Mouse (Mus musculus): ENCODE measurements around the gene Gab3.

Gab3 gene

GRCm38 (mm10) chrX:75084774-75085508 lies at the start of gene Gab3:
Gene Gab3, minus strand, starts transcription at chrX:75085458.
- in situ Hi-C loops (cut with MboI, MseI), result loop anchor here (5.0 kb wide), 1 partner anchor 1512 kb away; no protein-coding TSS in a partner anchor

- in situ Hi-C loops (cut with MboI, MseI), result no loop called here
Observed at GRCm38 (mm10) chrX:75130467-75131160, 45.4 kb upstream of the Gab3 start, which contains the start of gene Mpp1. Gene Mpp1, minus strand, starts transcription at chrX:75131016.

GRCm38 (mm10) chrX:75129474-75129873 lies 44.2 kb upstream of the Gab3 start:
- in situ Hi-C loops (cut with MboI, MseI), result no loop called here

- in situ Hi-C loops (cut with MboI, MseI), result no loop called here
Observed at GRCm38 (mm10) chrX:75128333-75128980, 43.2 kb upstream of the Gab3 start.

- in situ Hi-C loops (cut with MboI, MseI), result no loop called here
Observed at GRCm38 (mm10) chrX:75126893-75127292, 41.6 kb upstream of the Gab3 start.

- in situ Hi-C loops (cut with MboI, MseI), result no loop called here
Observed at GRCm38 (mm10) chrX:75125606-75126005, 40.3 kb upstream of the Gab3 start.

- in situ Hi-C loops (cut with MboI, MseI), result no loop called here
Observed at GRCm38 (mm10) chrX:75115550-75115949, 30.3 kb upstream of the Gab3 start.

- in situ Hi-C loops (cut with MboI, MseI), result no loop called here
Observed at GRCm38 (mm10) chrX:75102293-75102692, 17.0 kb upstream of the Gab3 start.

GRCm38 (mm10) chrX:75098799-75099198 lies 13.5 kb upstream of the Gab3 start:
- in situ Hi-C loops (cut with MboI, MseI), result no loop called here

- in situ Hi-C loops (cut with MboI, MseI), result no loop called here
Observed at GRCm38 (mm10) chrX:75096163-75096770, 11.0 kb upstream of the Gab3 start.

- in situ Hi-C loops (cut with MboI, MseI), result no loop called here
Observed at GRCm38 (mm10) chrX:75095369-75096162, 10.3 kb upstream of the Gab3 start, which contains the start of gene Dkc1. Gene Dkc1, plus strand, starts transcription at chrX:75095854.

- in situ Hi-C loops (cut with MboI, MseI), result loop anchor here (5.0 kb wide), 1 partner anchor 1512 kb away; no protein-coding TSS in a partner anchor
Observed at GRCm38 (mm10) chrX:75085654-75086053, 396 bp upstream of the Gab3 start.

- in situ Hi-C loops (cut with MboI, MseI), result no loop called here
Observed at GRCm38 (mm10) chrX:75083982-75084773, 1.1 kb downstream of the Gab3 start.

GRCm38 (mm10) chrX:75082351-75082750 lies 2.9 kb downstream of the Gab3 start:
- in situ Hi-C loops (cut with MboI, MseI), result no loop called here

GRCm38 (mm10) chrX:75056120-75056775 lies 29.0 kb downstream of the Gab3 start:
- in situ Hi-C loops (cut with MboI, MseI), result loop anchor here (10.0 kb wide), 1 partner anchor 1679 kb away; no protein-coding TSS in a partner anchor

- in situ Hi-C loops (cut with MboI, MseI), result no loop called here
Observed at GRCm38 (mm10) chrX:75046921-75047635, 38.2 kb downstream of the Gab3 start.

- in situ Hi-C loops (cut with MboI, MseI), result no loop called here
Observed at GRCm38 (mm10) chrX:75045931-75046330, 39.3 kb downstream of the Gab3 start.

GRCm38 (mm10) chrX:75044595-75044994 lies 40.7 kb downstream of the Gab3 start:
- in situ Hi-C loops (cut with MboI, MseI), result no loop called here

GRCm38 (mm10) chrX:75036626-75037025 lies 48.6 kb downstream of the Gab3 start:
- in situ Hi-C loops (cut with MboI, MseI), result no loop called here
